Mouse (Mus musculus) CH12.LX (cell line): ENCODE results near the gene Zscan21. TPM values are rescaled to one million over a fixed set of nuclear protein-coding genes. Genes with fewer than 3 reads are reported as not detected.
A peak's percentile ranks its signal among the peaks of the same experiment; 100 is the strongest.

Source experiments
- DNase-seq: peaks from one replicate; pipeline ENCODE4 v3.0.0-alpha.2; 2013; ENCODE audit errors: extremely low read depth
- H3K27ac ChIP-seq: 2 replicates; pipeline ENCODE4 v1.5.1; 2012; ENCODE audit warnings: low read depth, mild to moderate bottlenecking, control low read depth, moderate library complexity; ENCODE audit not compliant: insufficient read depth
- H3K27me3 ChIP-seq: replicated peaks from 2 replicates; pipeline ENCODE3; 2012; ENCODE audit warnings: inconsistent platforms
- H3K36me3 ChIP-seq, 2 experiments: replicated peaks in 1 of 2; 2 replicates each; pipeline versions ENCODE3 to v1.6.1; 2012; ENCODE audit warnings: inconsistent platforms in 1 of 2, low read length in 1 of 2, mild to moderate bottlenecking in 1 of 2, mixed read lengths in 1 of 2, moderate library complexity in 1 of 2; ENCODE audit not compliant: control insufficient read depth in 1 of 2, insufficient read depth in 1 of 2
- H3K4me1 ChIP-seq, 2 experiments: 2 replicates each; pipeline ENCODE4 v1.6.1; 2012; ENCODE audit warnings: inconsistent platforms in 1 of 2, moderate library complexity in 1 of 2; ENCODE audit not compliant: insufficient read depth in 2 of 2, control insufficient read depth in 1 of 2
- H3K4me2 ChIP-seq: 2 replicates; pipeline ENCODE4 v1.6.1; 2012; ENCODE audit warnings: low read depth, mild to moderate bottlenecking, control low read depth; ENCODE audit not compliant: poor library complexity, insufficient read depth, severe bottlenecking
- H3K4me3 ChIP-seq, 3 experiments: fragments of 150-350 bp in 1 of 3; sonication (generic) in 1 of 3; replicated peaks in 1 of 3; 2 replicates each; pipeline versions ENCODE3 to v1.5.1; 2011 to 2012; ENCODE audit warnings: low read depth in 2 of 3, low read length in 2 of 3, mild to moderate bottlenecking in 2 of 3, moderate library complexity in 2 of 3, control low read depth in 1 of 3, improper control_type of control experiment in 1 of 3, inconsistent platforms in 1 of 3, mixed read lengths in 1 of 3; ENCODE audit not compliant: poor library complexity in 1 of 3
- H3K79me2 ChIP-seq: replicated peaks from 2 replicates; pipeline ENCODE4 v1.6.1; 2012; ENCODE audit warnings: mild to moderate bottlenecking, moderate library complexity; ENCODE audit not compliant: control insufficient read depth, poor library complexity, insufficient read depth, severe bottlenecking; ENCODE audit errors: extremely low read depth
- H3K9ac ChIP-seq: 2 replicates; pipeline ENCODE4 v1.6.1; 2012; ENCODE audit warnings: low read depth, mild to moderate bottlenecking, control low read depth, moderate library complexity; ENCODE audit not compliant: insufficient read depth
- H3K9me3 ChIP-seq: replicated peaks from 2 replicates; pipeline ENCODE3; 2012; ENCODE audit warnings: low read length, inconsistent platforms, mixed read lengths
- BHLHE40 ChIP-seq: IDR thresholded peaks from 2 replicates; pipeline ENCODE4 v1.6.1; 2011; ENCODE audit warnings: mild to moderate bottlenecking, low read depth, low read length, improper control_type of control experiment
- CTCF ChIP-seq, 2 experiments: IDR thresholded peaks in 1 of 2; conservative IDR thresholded peaks in 1 of 2; 2 replicates each; pipeline ENCODE4 v1.5.1; 2011 to 2012; ENCODE audit warnings: low read depth in 2 of 2, low read length in 2 of 2, improper control_type of control experiment in 1 of 2, inconsistent platforms in 1 of 2, mild to moderate bottlenecking in 1 of 2, moderate library complexity in 1 of 2
- ELF1 ChIP-seq: IDR thresholded peaks from 2 replicates; pipeline ENCODE4 v1.6.1; 2014; ENCODE audit warnings: low read depth, mild to moderate bottlenecking, inconsistent platforms, low read length, improper control_type of control experiment
- EP300 ChIP-seq: IDR thresholded peaks from 2 replicates; pipeline ENCODE4 v1.6.1; 2011; ENCODE audit warnings: low read length, improper control_type of control experiment
- GABPA ChIP-seq: IDR thresholded peaks from 2 replicates; pipeline ENCODE4 v1.6.1; 2012; ENCODE audit warnings: low read depth, low read length, improper control_type of control experiment, inconsistent platforms; ENCODE audit not compliant: insufficient replicate concordance
- JUN ChIP-seq: IDR thresholded peaks from 2 replicates; pipeline ENCODE4 v1.6.1; 2011; ENCODE audit warnings: low read depth, mild to moderate bottlenecking, low read length, improper control_type of control experiment, moderate library complexity; ENCODE audit not compliant: insufficient read depth
- JUND ChIP-seq: conservative IDR thresholded peaks from 2 replicates; pipeline ENCODE4 v1.6.1; 2011; ENCODE audit warnings: low read depth, low read length, improper control_type of control experiment
- KAT2A ChIP-seq: IDR thresholded peaks from 2 replicates; pipeline ENCODE4 v1.6.1; 2012; ENCODE audit warnings: low read length, improper control_type of control experiment, inconsistent platforms; ENCODE audit not compliant: insufficient replicate concordance
- MAX ChIP-seq: IDR thresholded peaks from 2 replicates; pipeline ENCODE4 v1.6.1; 2011; ENCODE audit warnings: low read length, improper control_type of control experiment
- MEF2A ChIP-seq: IDR thresholded peaks from 2 replicates; pipeline ENCODE4 v1.6.1; 2014; ENCODE audit warnings: low read depth, mild to moderate bottlenecking, inconsistent platforms, low read length, improper control_type of control experiment, borderline replicate concordance
- MXI1 ChIP-seq: IDR thresholded peaks from 2 replicates; pipeline ENCODE4 v1.6.1; 2011; ENCODE audit warnings: mild to moderate bottlenecking, low read depth, low read length, improper control_type of control experiment
- MYC ChIP-seq: IDR thresholded peaks from 2 replicates; pipeline ENCODE4 v1.6.1; 2011; ENCODE audit warnings: low read depth, mild to moderate bottlenecking, improper control_type of control experiment, low read length
- NELFE ChIP-seq: IDR thresholded peaks from 2 replicates; pipeline ENCODE4 v1.6.1; 2011; ENCODE audit warnings: low read depth, low read length, improper control_type of control experiment
- NRF1 ChIP-seq: IDR thresholded peaks from 2 replicates; pipeline ENCODE4 v1.6.1; 2014; ENCODE audit warnings: low read depth, mild to moderate bottlenecking, inconsistent platforms, low read length, improper control_type of control experiment, moderate library complexity
- PAX5 ChIP-seq: IDR thresholded peaks from 2 replicates; pipeline ENCODE4 v1.6.1; 2012; ENCODE audit warnings: low read length, inconsistent platforms, mixed read lengths
- POLR2A ChIP-seq: IDR thresholded peaks from 2 replicates; pipeline ENCODE4 v1.6.1; 2011; ENCODE audit warnings: low read depth, mild to moderate bottlenecking, improper control_type of control experiment, low read length
- POLR2AphosphoS2 ChIP-seq: IDR thresholded peaks from 2 replicates; pipeline ENCODE4 v1.6.1; 2011; ENCODE audit warnings: low read depth, low read length, improper control_type of control experiment
- RAD21 ChIP-seq: IDR thresholded peaks from 2 replicates; pipeline ENCODE4 v1.6.1; 2011; ENCODE audit warnings: low read depth, mild to moderate bottlenecking, low read length, improper control_type of control experiment, moderate library complexity
- RCOR1 ChIP-seq: conservative IDR thresholded peaks from 2 replicates; pipeline ENCODE4 v1.6.1; 2012; ENCODE audit warnings: low read depth, mild to moderate bottlenecking, inconsistent platforms, low read length, improper control_type of control experiment
- SMC3 ChIP-seq: IDR thresholded peaks from 2 replicates; pipeline ENCODE4 v1.6.1; 2011; ENCODE audit warnings: low read depth, low read length, improper control_type of control experiment
- TBP ChIP-seq: conservative IDR thresholded peaks from 2 replicates; pipeline ENCODE4 v1.6.1; 2011; ENCODE audit warnings: low read depth, low read length, improper control_type of control experiment
- TCF12 ChIP-seq: IDR thresholded peaks from 2 replicates; pipeline ENCODE4 v1.6.1; 2014; ENCODE audit warnings: low read depth, mild to moderate bottlenecking, inconsistent platforms, low read length, improper control_type of control experiment
- USF1 ChIP-seq: IDR thresholded peaks from 2 replicates; pipeline ENCODE4 v1.6.1; 2014; ENCODE audit warnings: low read depth, mild to moderate bottlenecking, inconsistent platforms, low read length, improper control_type of control experiment
- USF2 ChIP-seq: conservative IDR thresholded peaks from 2 replicates; pipeline ENCODE4 v1.6.1; 2011; ENCODE audit warnings: low read depth, low read length, improper control_type of control experiment
- ZC3H11A ChIP-seq: IDR thresholded peaks from 2 replicates; pipeline ENCODE4 v1.6.1; 2012; ENCODE audit warnings: low read depth, mild to moderate bottlenecking, inconsistent platforms, low read length, improper control_type of control experiment
- ZKSCAN1 ChIP-seq: IDR thresholded peaks from 2 replicates; pipeline ENCODE4 v1.6.1; 2012; ENCODE audit warnings: low read depth, inconsistent platforms, low read length, improper control_type of control experiment, borderline replicate concordance
- ZNF384 ChIP-seq: IDR thresholded peaks from 2 replicates; pipeline ENCODE4 v1.6.1; 2012; ENCODE audit warnings: low read depth, low read length, improper control_type of control experiment, inconsistent platforms
- dilution Hi-C: fragments of 300-500 bp; cut with MboI; formaldehyde crosslinking; loops from 2 replicates; pipeline ENCODE4 v1.14.3; 2020; ENCODE audit warnings: low sequenced_read_pairs; ENCODE audit not compliant: extremely low pct_unique_long_range_greater_than_20kb, extremely low pct_ligation_motif_present
- in situ Hi-C: fragments of 300-500 bp; cut with MboI; formaldehyde crosslinking; loops from 3 replicates; pipeline ENCODE4 v1.14.3; 2019; ENCODE audit warnings: low sequenced_read_pairs, low pct_ligation_motif_present, low pct_unique_long_range_greater_than_20kb, mixed read lengths
- polyA plus RNA-seq: library from polyadenylated mRNA; unstranded; fragments of >175 nt; gene quantifications from 2 replicates; pipeline ENCODE4 v1.2.1, GENCODE M21; 2012; ENCODE audit warnings: low read depth; ENCODE audit not compliant: insufficient read length
- total RNA-seq, 2 experiments: library from RNA; depleted of rRNA; stranded (reverse); fragments of 300-350 nt in 1 of 2; fragments of >200 nt in 1 of 2; gene quantifications; 2 replicates each; pipeline ENCODE4 v1.2.3; 2012 to 2014

The Zscan21 gene
- total and polyA plus RNA-seq, 3 experiments: 9.0 to 12.1 (median 9.6) TPM

- peaks cover 7 to 22% of the 10 kb centered on the region in 2 experiments for H3K36me3 ChIP-seq
- no peak for TF ChIP-seq POLR2AphosphoS2
- TF ChIP-seq PAX5: no peak
- H3K9ac ChIP-seq: no peak overlapping the region
- H3K4me3 ChIP-seq: no peak overlapping the region
- H3K4me1 ChIP-seq: peaks cover 0 to 44% of the 10 kb centered on the region in 2 experiments; a peak in 2 of 4 replicates
- no peak for DNase-seq
- H3K79me2 ChIP-seq: peaks cover 36% of the 10 kb centered on the region
- no peaks in the 10 kb centered on the region for H3K27me3 ChIP-seq
- no peaks in the 10 kb centered on the region for H3K9me3 ChIP-seq
- dilution Hi-C loops: no loop called here
- no peak overlapping the region for H3K4me2 ChIP-seq
- no peak overlapping the region for H3K27ac ChIP-seq
- in situ Hi-C loops: no loop called here
Observed at GRCm38 (mm10) chr5:138083936-138084335, 32.8 kb upstream of the Zscan21 start.

- H3K27me3 ChIP-seq: no peaks in the 10 kb centered on the region
- H3K36me3 ChIP-seq: peaks cover 7 to 28% of the 10 kb centered on the region in 2 experiments
- peaks cover 42% of the 10 kb centered on the region for H3K79me2 ChIP-seq
- H3K9me3 ChIP-seq: no peaks in the 10 kb centered on the region
- dilution Hi-C loops (no loop called here), in situ Hi-C loops (no loop called here)
- no peak overlapping the region for H3K27ac ChIP-seq
- no peak for DNase-seq
- H3K4me1 ChIP-seq: peaks cover 0 to 49% of the 10 kb centered on the region in 2 experiments; a peak in 2 of 4 replicates
- no peak for TF ChIP-seq POLR2AphosphoS2
- TF ChIP-seq RCOR1: no peak
- no peak for TF ChIP-seq USF1
- TF ChIP-seq MXI1: no peak
- no peak for TF ChIP-seq GABPA
- TF ChIP-seq RAD21: no peak
- TF ChIP-seq BHLHE40: no peak
- TF ChIP-seq MAX: no peak
- TF ChIP-seq EP300: no peak
- TF ChIP-seq NRF1: no peak
- no peak for TF ChIP-seq USF2
- H3K4me3 ChIP-seq: peak overlapping the region in 1 of 3 experiments; percentile 73
- H3K4me2 ChIP-seq: peak overlapping the region; percentile 76; the same call in 1 of the 2 replicates
- H3K9ac ChIP-seq: peak overlapping the region; percentile 55; the same call in 1 of the 2 replicates
Observed at GRCm38 (mm10) chr5:138084507-138084906, 32.2 kb upstream of the Zscan21 start.

- peak; percentile 94 for DNase-seq
- Histone ChIP-seq H3K4me3 (peak within 1 kb of the TSS; percentile 73 to 100 (median 91)), H3K27ac (peak within 1 kb of the TSS; percentile 25; the same call in 1 of the 2 replicates), H3K9me3 (no peaks in the 10 kb centered on the region), H3K4me1 (peaks cover 0 to 49% of the 10 kb centered on the region in 2 experiments; a peak in 2 of 4 replicates), H3K9ac (peak within 1 kb of the TSS; percentile 100), H3K79me2 (peaks cover 43% of the 10 kb centered on the region), H3K36me3 (peaks cover 7 to 28% of the 10 kb centered on the region in 2 experiments), H3K4me2 (peak within 1 kb of the TSS; percentile 98), H3K27me3 (no peaks in the 10 kb centered on the region)
- dilution Hi-C loops (no loop called here), in situ Hi-C loops (no loop called here)
- TF ChIP-seq ZNF384 (no peak), ELF1 (peak; percentile 98), POLR2AphosphoS2 (peak; percentile 86; the same call in 1 of the 2 replicates), JUN (peak; percentile 36; the same call in 1 of the 2 replicates), NELFE (peak; percentile 94), CTCF (conservative IDR thresholded peaks at IDR 0.05 in 1 of 2, IDR thresholded peaks at IDR 0.05 in 1 of 2; ENCODE audit: low read depth in 2 of 2, low read length in 2 of 2) (no peak), ZC3H11A (no peak), TCF12 (peak; percentile 88), MEF2A (no peak), JUND (peak; percentile 54; the same call in 1 of the 2 replicates), BHLHE40 (no peak), MYC (peak; percentile 85), ZKSCAN1 (no peak), KAT2A (peak; percentile 89; the same call in 1 of the 2 replicates), TBP (peak; percentile 94), RCOR1 (no peak), POLR2A (peak; percentile 95), SMC3 (no peak)
Observed at GRCm38 (mm10) chr5:138084996-138085395, 31.7 kb upstream of the Zscan21 start, which contains the start of gene Zkscan1. TSS of gene Zkscan1 (plus strand) at chr5:138085084.
